Mouse (Mus musculus) kidney, postnatal 36 days (tissue): ENCODE measurements at regions not wholly inside any gene's neighbourhood (a gene's known extent, or its start where the extent isn't known, plus 50 kb on each side); places are given as distances from the start of the nearest gene placed in this dataset.
A peak's percentile ranks its signal among the peaks of the same experiment; 100 is the strongest.

Experiments used
- DNase-seq, 2 experiments: peaks; one replicate each; pipeline ENCODE4 v3.0.0; 2021 to 2022; ENCODE audit warnings: mixed read lengths in 2 of 2

DNA sequence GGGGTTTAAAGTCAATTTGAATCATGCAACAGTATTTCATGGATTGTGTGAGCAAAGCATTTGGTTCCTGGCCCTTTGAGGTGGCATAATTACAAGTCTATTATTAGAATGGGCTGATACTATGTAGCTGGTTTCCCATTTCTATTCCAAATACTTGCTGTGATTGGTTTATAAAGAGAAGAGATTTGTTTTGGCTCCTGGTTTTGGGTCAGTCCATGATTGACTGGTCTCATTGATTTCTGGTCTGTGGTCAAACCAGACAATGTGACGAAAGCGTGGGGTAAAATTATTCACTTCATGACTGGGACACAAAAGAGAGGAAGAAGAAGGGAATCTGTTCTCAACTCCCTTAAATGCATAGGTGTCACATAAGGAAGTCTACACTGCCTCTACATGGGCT lies 147.0 kb upstream of the Dlgap1 start:
- DNase-seq: no peak

DNA sequence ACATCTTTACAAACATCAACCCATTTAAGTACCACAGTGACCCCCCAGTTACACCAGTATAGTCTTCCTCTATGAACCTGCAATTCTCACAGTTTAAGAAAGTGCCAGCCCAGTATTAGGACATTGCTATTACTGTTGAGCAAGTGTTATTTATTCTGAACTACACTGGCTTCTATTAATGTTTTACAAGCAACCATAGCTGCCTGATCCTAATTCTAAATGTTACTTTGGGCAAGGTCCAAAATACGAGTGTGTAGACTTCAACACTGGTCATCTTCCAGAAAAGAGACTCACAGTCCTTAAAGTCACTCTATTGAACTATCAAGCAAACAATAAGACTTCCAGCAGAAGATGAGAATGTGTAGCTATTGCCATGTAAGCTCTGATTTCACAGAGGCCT lies 146.0 kb upstream of the Dlgap1 start:
- DNase-seq: peak in 1 of 2 experiments; percentile 3

DNA sequence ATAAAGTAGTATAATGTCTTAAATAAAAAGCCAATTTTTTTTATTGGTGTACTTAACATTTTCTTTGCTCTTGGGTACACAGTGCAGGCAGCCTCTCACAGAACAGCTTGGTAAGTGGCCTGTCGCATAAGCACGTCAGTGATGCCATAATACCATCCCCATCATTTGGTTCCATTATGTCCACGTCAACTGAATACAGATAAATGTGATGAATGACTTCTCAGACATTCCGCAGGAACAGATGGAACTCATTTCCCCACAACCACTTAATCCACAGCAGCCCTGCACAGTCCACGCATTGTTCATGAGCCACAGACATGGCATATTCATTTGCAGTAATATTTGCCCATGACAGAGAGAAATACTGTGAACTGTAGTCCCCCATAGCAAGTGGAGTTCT lies 127.6 kb upstream of the Dlgap1 start:
- no peak for DNase-seq

DNA sequence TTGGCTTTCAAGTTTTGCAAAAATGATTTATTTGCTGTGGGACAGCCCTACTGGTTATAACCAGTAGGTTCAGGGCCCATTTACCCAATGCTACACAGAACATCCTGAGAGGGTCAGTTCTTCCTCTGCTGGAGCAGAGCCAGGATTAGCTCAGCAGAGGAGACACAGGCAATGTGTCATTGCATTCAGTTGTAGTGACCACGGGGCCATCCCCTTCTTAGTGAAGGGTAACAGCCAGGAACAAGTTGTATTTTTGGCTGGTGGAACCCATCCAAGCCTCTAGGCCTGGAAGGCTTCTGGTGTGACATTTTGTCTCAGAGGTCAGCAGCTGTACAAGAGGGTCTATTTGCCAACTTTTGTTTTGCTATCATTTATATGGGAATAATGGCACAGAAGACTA lies 120.6 kb upstream of the Dlgap1 start:
- no peak for DNase-seq

DNA sequence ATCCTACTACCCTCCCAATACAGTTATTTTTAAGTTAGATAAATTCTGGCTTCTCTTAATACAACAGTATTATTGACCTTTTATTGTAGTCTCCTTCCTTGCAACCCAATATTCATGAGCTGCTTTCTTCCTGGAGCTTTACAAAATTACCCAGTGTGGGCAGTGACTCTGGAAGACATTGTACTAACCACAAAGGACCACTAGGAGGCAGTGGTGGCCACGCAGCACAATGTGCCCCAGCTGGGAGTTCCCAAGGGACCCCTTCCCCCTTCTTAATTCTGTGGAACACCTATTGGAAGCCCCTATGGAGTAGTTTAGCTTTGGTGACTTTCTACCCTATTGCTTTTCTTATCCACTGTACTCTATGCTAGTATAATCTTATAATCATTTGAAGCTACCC lies 118.8 kb upstream of the Dlgap1 start:
- DNase-seq: no peak

DNA sequence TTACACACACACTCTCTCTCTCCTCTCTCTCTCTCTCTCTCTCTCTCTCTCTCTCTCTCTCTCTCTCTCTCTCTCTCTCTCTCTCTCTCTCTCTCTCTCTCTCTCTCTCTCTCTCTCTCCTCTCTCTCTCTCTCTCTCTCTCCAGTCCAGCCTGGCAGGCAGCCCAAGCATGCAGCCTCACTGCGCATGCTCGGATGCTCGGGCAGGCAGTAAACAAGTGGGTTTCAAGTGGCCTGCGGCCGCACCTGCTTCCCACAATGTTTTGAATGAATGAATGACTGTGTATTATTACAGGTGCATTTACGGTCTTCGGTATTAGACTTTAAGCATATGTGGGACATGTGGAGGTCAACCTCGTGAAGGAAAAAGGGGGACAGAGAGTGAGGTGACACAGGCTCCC lies 88.9 kb upstream of the Dlgap1 start:
- DNase-seq: peak in 1 of 2 experiments; percentile 6

DNA sequence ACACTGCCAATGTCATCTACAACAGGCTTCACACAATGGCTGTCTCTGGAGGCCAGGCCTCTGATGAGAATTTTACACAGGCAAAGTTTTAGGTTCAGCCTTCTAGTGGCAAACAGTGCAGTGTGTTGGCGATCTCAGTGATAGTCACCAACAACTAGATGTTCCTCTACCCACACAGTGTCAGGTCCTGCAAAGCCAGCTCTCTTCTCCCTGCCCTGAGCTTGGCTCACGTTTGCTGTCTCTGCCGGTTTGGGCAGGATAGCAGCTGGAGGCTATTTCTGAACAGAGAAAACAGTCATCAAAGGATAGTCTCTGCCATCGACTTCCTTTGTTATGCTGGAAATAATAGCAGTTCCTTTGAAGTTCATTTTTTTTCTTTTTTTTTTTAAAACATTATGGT lies 74.9 kb upstream of the Dlgap1 start:
- no peak for DNase-seq
